Mouse (Mus musculus): ENCODE measurements around the gene C87977.
"Not testable (repeated sequence)": the region's sequence is repeated elsewhere in the genome, so short reads cannot be mapped to it uniquely, and the experiment has no call there.

The C87977 gene

DNA sequence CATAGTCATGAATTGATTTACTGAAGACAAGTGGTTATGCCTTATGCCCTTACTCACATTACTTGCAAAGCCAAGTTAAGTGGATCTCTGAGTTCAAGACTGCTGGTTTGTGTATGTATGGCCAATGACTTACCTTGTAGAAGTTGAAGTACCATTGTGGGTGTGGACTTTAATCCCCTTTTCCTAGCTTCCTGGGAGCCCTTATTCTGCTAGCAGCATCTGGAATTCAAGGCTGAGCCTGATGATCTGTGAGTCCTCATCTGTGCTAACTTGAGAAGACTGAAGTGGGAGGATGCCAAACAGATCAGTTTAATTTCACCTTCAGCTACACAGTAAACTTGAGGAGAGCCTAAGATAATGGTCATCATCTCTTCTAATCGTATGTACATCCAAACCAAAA lies at the start of gene C87977:
Gene C87977 (minus strand): TSS at position 101 of the 400 bp plus-strand sequence.
- not testable (repeated sequence) for DNase-seq (ENCODE audit: low spot score in 2 of 2)

DNA sequence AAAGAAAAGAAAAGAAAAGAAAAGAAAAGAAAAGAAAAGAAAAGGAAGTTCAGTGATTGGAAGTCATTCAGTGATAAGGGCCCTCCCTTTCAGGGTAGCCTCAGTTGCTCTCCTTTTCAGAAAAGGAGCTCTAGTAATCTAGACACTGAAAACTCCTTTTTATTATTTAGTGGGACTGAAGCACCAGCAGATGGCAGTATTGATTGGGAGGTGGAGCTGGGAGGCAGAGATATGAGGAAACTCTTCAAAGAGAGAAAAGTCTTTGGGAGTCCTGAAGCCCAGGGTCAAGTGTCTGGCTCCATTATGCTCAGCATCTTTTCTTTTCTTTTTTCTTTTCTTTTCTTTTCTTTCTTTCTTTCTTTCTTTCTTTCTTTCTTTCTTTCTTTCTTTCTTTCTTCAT lies 41.6 kb upstream of the C87977 start:
- not testable (repeated sequence) for DNase-seq (ENCODE audit: low spot score in 2 of 2)

DNA sequence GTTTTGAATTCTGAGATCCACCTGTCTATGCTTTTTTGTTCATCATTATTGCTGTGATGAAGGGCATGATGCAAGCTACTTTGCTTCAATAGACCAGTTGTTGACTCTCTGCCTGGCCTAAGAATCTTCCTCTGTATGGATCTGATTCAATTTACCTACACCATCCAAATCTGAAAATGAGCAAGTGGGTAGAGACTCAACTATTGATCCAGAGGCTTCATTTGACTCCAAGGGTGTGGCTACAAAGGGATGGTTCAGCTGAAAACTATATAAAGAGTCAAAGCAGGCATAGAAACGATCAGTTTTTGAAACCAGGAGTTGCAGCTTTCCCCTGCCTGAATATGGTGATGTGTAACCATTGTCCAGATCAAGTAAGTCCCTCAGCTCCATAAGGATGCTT lies 22.7 kb downstream of the C87977 start, which contains the start of gene Oog2:
Gene Oog2 (plus strand): TSS at position 301 of the 400 bp plus-strand sequence.
- no peak for DNase-seq (ENCODE audit: low spot score in 2 of 2)

DNA sequence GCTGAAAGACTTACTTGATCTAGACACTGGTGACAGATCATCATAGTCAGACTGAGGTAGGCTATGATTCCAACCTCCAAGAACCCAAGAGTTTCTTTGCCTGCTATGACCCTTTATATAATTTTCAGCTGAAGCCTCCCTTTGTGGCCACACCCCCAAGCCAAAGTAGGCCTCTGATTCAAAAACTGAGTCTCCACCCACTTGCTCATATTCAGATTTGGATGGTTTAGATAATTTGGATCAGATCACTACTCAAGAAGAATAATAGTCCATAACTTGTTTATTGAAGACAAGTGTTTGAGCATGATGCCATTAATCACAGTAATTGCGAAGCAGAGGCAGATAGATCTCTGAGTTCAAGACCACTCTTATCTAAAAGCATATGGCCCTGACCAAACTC lies 50.6 kb downstream of the C87977 start, which contains the start of gene Oog3:
Gene Oog3 (minus strand): TSS at position 101 of the 400 bp plus-strand sequence.
- no peak for DNase-seq (ENCODE audit: low spot score in 2 of 2)

Measured in thymus, postnatal 10 days (tissue).